ENCODE assay signal across 17 mouse cellular contexts in genomic region chr17:13353249-13353648, GRCm38 (mm10). TPM values are rescaled to one million over a fixed set of nuclear protein-coding genes. Genes with fewer than 3 reads are reported as not detected.
"Had no signal": no experiment of that assay in that cellular context is flagged by ENCODE, and none has a peak within 500 bp of the region (broad histone marks: within the 10 kb centered on the region; RNA-seq: fewer than 3 reads in every experiment).

No protein-coding gene starts in this region.

RNA-seq across cellular contexts. Expression of gene Tcp10c, which starts 1.1 kb away (rescaled TPM):
- polyA plus RNA-seq: heart, embryonic 10.5 days; heart, embryonic 12.5 days; heart, embryonic 14.5 days; heart, embryonic 16.5 days; hindbrain, embryonic 10.5 days; hindbrain, embryonic 13.5 days; hindbrain, embryonic 16.5 days; inflammation-experienced regulatory T-cells, adult 6 months; intestine, embryonic 16.5 days; kidney, embryonic 15.5 days; kidney, postnatal 0 days; large intestine, adult 2 months; limb, embryonic 11.5 days; limb, embryonic 13.5 days; limb, embryonic 15.5 days; liver, embryonic 12.5 days; liver, embryonic 14.5 days had no signal
